Mouse (Mus musculus): ENCODE data around the gene Lacc1.

GRCm38 (mm10) chr14:77037330-77037729 lies 626 bp upstream of the Lacc1 start:
- no peak for TF ChIP-seq TBP (conservative IDR thresholded peaks at IDR 0.05; ENCODE audit: low read depth, low read length)
- no peak for TF ChIP-seq ZKSCAN1 (IDR thresholded peaks at IDR 0.05; ENCODE audit: borderline replicate concordance, low read depth, low read length)
- no peak for TF ChIP-seq CTCF (conservative IDR thresholded peaks at IDR 0.05 in 1 of 2, IDR thresholded peaks at IDR 0.05 in 1 of 2; ENCODE audit: low read depth in 2 of 2, low read length in 2 of 2)
- TF ChIP-seq RAD21 (IDR thresholded peaks at IDR 0.05; ENCODE audit: low read depth, low read length): no peak
- TF ChIP-seq MAZ (IDR thresholded peaks at IDR 0.05; ENCODE audit: low read depth, low read length): no peak
- TF ChIP-seq POLR2A (IDR thresholded peaks at IDR 0.05; ENCODE audit: low read depth, low read length): no peak
- no peak for TF ChIP-seq TCF12 (IDR thresholded peaks at IDR 0.05; ENCODE audit: low read depth, low read length)
- no peak for TF ChIP-seq MEF2A (IDR thresholded peaks at IDR 0.05; ENCODE audit: borderline replicate concordance, low read depth, low read length)
- no peak for TF ChIP-seq EP300 (IDR thresholded peaks at IDR 0.05; ENCODE audit: low read length)
- no peak for TF ChIP-seq MXI1 (IDR thresholded peaks at IDR 0.05; ENCODE audit: low read depth, low read length)
- no peak for TF ChIP-seq SIN3A (IDR thresholded peaks at IDR 0.05; ENCODE audit: low read length)
- no peak for TF ChIP-seq ZC3H11A (IDR thresholded peaks at IDR 0.05; ENCODE audit: low read depth, low read length)
- TF ChIP-seq PAX5 (IDR thresholded peaks at IDR 0.05; ENCODE audit: low read length): no peak
- TF ChIP-seq USF2 (conservative IDR thresholded peaks at IDR 0.05; ENCODE audit: low read depth, low read length): no peak

Measured in CH12.LX (cell line).